Mouse (Mus musculus) ES-E14 (cell line): ENCODE results near the gene Pard3b. TPM values are rescaled to one million over a fixed set of nuclear protein-coding genes. Genes with fewer than 3 reads are reported as not detected.

Experiments
- DNase-seq: peaks from one replicate; pipeline ENCODE4 v3.0.0-alpha.2; 2013; ENCODE audit warnings: low read depth, low spot score
- H3K27ac ChIP-seq: 2 replicates; pipeline ENCODE4 v1.5.1; 2012; ENCODE audit warnings: low read depth, mild to moderate bottlenecking, low read length, moderate library complexity, mixed read lengths; ENCODE audit not compliant: poor library complexity, insufficient read depth, severe bottlenecking
- H3K36me3 ChIP-seq: 2 replicates; pipeline ENCODE4 v1.6.1; 2012; ENCODE audit warnings: mild to moderate bottlenecking, low read length, moderate library complexity, mixed read lengths; ENCODE audit not compliant: control insufficient read depth, poor library complexity, insufficient read depth, severe bottlenecking
- H3K4me1 ChIP-seq, 2 experiments: fragments of 150-350 bp in 1 of 2; sonication (generic) in 1 of 2; 2 replicates each; pipeline ENCODE4 v1.6.1; 2012; ENCODE audit warnings: low read length in 2 of 2, mild to moderate bottlenecking in 1 of 2, mixed read lengths in 1 of 2; ENCODE audit not compliant: control insufficient read depth in 2 of 2, insufficient read depth in 2 of 2, poor library complexity in 1 of 2
- H3K4me3 ChIP-seq, 2 experiments: fragments of 150-350 bp in 1 of 2; sonication (generic) in 1 of 2; 2 replicates each; pipeline ENCODE4 v1.5.1; 2012; ENCODE audit warnings: low read length in 2 of 2, low read depth in 1 of 2, mild to moderate bottlenecking in 1 of 2, mixed read lengths in 1 of 2; ENCODE audit not compliant: insufficient read depth in 1 of 2, poor library complexity in 1 of 2, severe bottlenecking in 1 of 2
- H3K9ac ChIP-seq: 2 replicates; pipeline ENCODE4 v1.6.1; 2012; ENCODE audit warnings: low read depth, mild to moderate bottlenecking, low read length, mixed read lengths; ENCODE audit not compliant: poor library complexity, insufficient read depth, severe bottlenecking
- H3K9me3 ChIP-seq: fragments of 150-350 bp; sonication (generic); 2 replicates; pipeline ENCODE4 v1.6.1; 2012; ENCODE audit warnings: low read depth, mild to moderate bottlenecking, low read length; ENCODE audit not compliant: control insufficient read depth, insufficient read depth
- CHD2 ChIP-seq: IDR thresholded peaks from 2 replicates; pipeline ENCODE4 v1.6.1; 2014; ENCODE audit warnings: mild to moderate bottlenecking, low read depth, low read length, inconsistent platforms
- HCFC1 ChIP-seq: IDR thresholded peaks from 2 replicates; pipeline ENCODE4 v1.6.1; 2012; ENCODE audit warnings: low read length, inconsistent platforms, borderline replicate concordance; ENCODE audit not compliant: insufficient read depth
- MAFK ChIP-seq: IDR thresholded peaks from 2 replicates; pipeline ENCODE4 v1.6.1; 2014; ENCODE audit warnings: mild to moderate bottlenecking, low read depth, low read length, inconsistent platforms; ENCODE audit not compliant: insufficient read depth
- ZC3H11A ChIP-seq: IDR thresholded peaks from 2 replicates; pipeline ENCODE4 v1.6.1; 2012; ENCODE audit warnings: low read depth, mild to moderate bottlenecking, inconsistent platforms, low read length, borderline replicate concordance
- ZNF384 ChIP-seq: IDR thresholded peaks from 2 replicates; pipeline ENCODE4 v1.6.1; 2012; ENCODE audit warnings: low read depth, low read length, inconsistent platforms
- in situ Hi-C, 2 experiments: fragments of 600-800 bp; cut with MboI; formaldehyde crosslinking; loops; one replicate each; pipeline ENCODE4 v1.15.1; 2025; ENCODE audit warnings: low sequenced_read_pairs in 2 of 2, inconsistent platforms in 1 of 2; ENCODE audit not compliant: unreplicated experiment in 2 of 2
- total RNA-seq: library from RNA; depleted of rRNA; stranded (reverse); fragments of 300-350 nt; gene quantifications from 2 replicates; pipeline ENCODE4 v1.2.3, GENCODE M21; 2012

Pard3b gene
- total RNA-seq, 1 experiment, result 0.49 TPM

- no peak overlapping the region for H3K4me3 ChIP-seq
- DNase-seq, result no peak
- TF ChIP-seq CHD2 (no peak), MAFK (no peak), ZNF384 (no peak), ZC3H11A (no peak), HCFC1 (no peak)
Observed at GRCm38 (mm10) chr1:62582476-62582875, 943.9 kb downstream of the Pard3b start.

DNA sequence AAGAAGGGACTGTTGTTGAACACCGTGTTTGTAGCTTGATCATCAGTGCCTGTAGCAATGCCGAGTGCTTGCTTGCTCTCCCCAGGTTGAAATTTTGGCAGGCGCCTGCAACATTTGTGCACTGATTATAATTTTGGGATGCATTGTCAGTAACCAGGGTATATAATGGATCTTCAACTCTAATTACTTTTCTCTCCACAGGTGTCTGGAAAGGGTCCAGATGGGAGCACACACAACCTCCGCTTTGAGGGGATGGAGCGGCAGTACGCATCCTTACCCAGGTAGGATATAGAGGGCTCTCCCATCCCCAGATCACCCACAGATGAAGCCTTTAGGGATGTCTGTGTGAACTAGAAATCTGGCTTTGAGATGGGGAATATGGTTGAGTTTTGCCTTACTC is 948.9 kb downstream of the Pard3b start:
- TF ChIP-seq CHD2 (no peak), ZC3H11A (no peak), HCFC1 (no peak), MAFK (no peak), ZNF384 (no peak)
- Histone ChIP-seq H3K36me3 (no peaks in the 10 kb centered on the region), H3K4me3 (no peak overlapping the region), H3K27ac (no peak overlapping the region), H3K4me1 (no peaks in the 10 kb centered on the region), H3K9me3 (no peaks in the 10 kb centered on the region), H3K9ac (no peak overlapping the region)
- no peak for DNase-seq
- in situ Hi-C loops, result no loop called here

More at GRCm38 (mm10) chr1:62582476-62582875, 943.9 kb downstream of the Pard3b start:
- in situ Hi-C loops, result no loop called here
- no peak overlapping the region for H3K27ac ChIP-seq
- H3K9ac ChIP-seq, result no peak overlapping the region
- H3K36me3 ChIP-seq, result no peaks in the 10 kb centered on the region
- H3K4me1 ChIP-seq, result no peaks in the 10 kb centered on the region
- H3K9me3 ChIP-seq, result no peaks in the 10 kb centered on the region

DNA sequence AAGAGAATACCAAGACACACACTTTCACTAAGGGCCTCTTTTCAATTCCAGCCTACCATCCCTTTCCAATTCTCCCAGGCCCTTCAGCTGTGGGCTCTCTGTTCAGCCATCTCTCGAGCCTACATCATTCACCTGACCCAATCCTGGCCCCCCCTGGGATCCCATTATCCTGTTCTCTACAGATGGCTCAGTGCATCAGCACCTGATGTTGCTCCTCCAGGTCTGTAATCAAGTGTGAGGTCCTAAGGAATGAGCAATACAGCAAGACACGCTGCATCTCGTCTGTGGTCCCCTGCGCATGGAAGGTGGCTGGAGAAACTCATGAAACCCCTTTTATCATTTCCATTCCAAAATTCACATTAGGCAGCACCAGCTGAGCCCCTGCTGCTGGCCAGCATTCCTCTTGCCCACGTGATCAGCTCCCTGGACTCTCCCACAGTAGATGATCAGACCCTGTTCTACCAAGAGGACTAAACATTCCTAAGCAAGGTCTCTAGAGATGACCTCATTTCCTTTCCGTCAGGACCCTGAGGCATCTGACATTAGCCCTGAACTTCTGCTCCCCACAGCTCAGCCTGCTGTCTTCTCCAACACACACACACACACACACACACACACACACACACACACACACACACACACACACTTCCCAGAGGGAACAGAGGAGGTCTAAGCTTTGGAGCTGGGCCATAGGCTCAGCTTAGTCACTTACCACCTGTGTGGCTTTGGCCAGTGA is 952.8 kb downstream of the Pard3b start:
- in situ Hi-C loops, result no loop called here
- H3K9ac ChIP-seq, result no peak overlapping the region
- H3K27ac ChIP-seq, result no peak overlapping the region

DNA sequence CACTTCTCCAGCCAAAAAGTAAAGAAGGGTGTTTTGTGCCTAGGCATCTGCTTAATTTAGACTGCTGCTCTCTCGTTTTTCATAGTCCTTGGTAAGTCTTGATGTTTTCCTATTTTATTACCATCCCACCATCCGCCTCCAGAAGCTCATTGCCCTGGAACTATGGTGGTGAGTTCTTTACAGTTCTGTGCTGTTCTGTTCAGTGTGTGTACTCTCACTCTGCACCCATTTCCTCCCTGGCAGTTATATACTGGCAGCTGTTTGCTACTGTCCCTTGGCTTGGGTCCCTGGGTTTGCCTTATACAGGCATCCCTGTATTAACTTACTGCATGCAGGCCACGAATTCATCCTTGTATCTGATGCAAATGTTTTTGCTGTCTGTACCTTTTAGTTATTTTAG is 956.8 kb downstream of the Pard3b start:
- in situ Hi-C loops, result no loop called here
- no peak overlapping the region for H3K9ac ChIP-seq
- no peak for DNase-seq
- no peak for TF ChIP-seq ZC3H11A
- TF ChIP-seq HCFC1, result no peak
- no peak for TF ChIP-seq MAFK
- TF ChIP-seq CHD2, result no peak
- no peak for TF ChIP-seq ZNF384
- no peak overlapping the region for H3K4me3 ChIP-seq
- no peaks in the 10 kb centered on the region for H3K4me1 ChIP-seq
- H3K27ac ChIP-seq, result no peak overlapping the region
- H3K36me3 ChIP-seq, result no peaks in the 10 kb centered on the region
- H3K9me3 ChIP-seq, result no peaks in the 10 kb centered on the region

More for the DNA sequence above, 952.8 kb downstream of the Pard3b start:
- no peak for DNase-seq
- no peaks in the 10 kb centered on the region for H3K9me3 ChIP-seq
- no peak overlapping the region for H3K4me3 ChIP-seq
- H3K4me1 ChIP-seq, result no peaks in the 10 kb centered on the region
- H3K36me3 ChIP-seq, result no peaks in the 10 kb centered on the region
- TF ChIP-seq MAFK, result no peak
- TF ChIP-seq ZNF384, result no peak

DNA sequence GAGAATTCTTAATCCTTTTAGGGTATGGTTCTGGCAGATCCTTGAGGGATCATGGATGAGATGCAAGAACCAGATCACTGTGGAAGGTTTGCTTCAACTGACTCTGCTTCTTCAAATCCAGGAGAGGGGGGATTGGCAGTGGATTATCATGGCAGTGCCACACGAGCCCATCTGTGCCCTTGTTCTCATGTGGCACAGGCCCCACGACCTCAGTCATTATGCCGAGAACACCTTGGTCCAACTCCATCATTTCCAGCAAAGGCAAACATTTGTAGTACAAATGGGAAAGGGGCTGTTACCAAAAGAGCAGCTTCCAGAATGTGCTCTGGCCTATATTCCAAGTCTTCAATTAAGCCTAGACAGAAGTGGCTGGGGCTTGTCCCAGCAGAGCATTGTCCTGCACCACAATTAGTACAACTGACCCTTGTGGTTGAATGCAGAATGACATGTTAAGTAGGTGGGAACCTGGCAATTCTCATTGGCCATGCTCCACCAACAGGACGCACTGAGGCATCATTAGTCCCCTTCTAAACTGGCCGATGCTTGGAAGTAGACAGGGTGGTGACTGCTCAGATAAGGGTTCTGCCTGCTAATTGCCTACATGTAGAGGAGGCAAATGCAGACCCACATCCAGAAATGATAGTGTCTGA is 959.3 kb downstream of the Pard3b start:
- H3K27ac ChIP-seq, result no peak overlapping the region
- in situ Hi-C loops, result no loop called here
- DNase-seq, result no peak
- H3K36me3 ChIP-seq, result no peaks in the 10 kb centered on the region
- H3K4me1 ChIP-seq, result no peaks in the 10 kb centered on the region
- no peak overlapping the region for H3K4me3 ChIP-seq
- no peak for TF ChIP-seq ZC3H11A
- no peak overlapping the region for H3K9ac ChIP-seq
- no peaks in the 10 kb centered on the region for H3K9me3 ChIP-seq
